Mouse (Mus musculus) thymus, postnatal 25 days (tissue): ENCODE data around the gene Gzmg.
"Not testable (repeated sequence)": the region's sequence is repeated elsewhere in the genome, so short reads cannot be mapped to it uniquely, and the experiment has no call there.

Experiments used
- DNase-seq: peaks from one replicate; pipeline ENCODE4 v3.0.0; 2022

Gzmg gene

DNA sequence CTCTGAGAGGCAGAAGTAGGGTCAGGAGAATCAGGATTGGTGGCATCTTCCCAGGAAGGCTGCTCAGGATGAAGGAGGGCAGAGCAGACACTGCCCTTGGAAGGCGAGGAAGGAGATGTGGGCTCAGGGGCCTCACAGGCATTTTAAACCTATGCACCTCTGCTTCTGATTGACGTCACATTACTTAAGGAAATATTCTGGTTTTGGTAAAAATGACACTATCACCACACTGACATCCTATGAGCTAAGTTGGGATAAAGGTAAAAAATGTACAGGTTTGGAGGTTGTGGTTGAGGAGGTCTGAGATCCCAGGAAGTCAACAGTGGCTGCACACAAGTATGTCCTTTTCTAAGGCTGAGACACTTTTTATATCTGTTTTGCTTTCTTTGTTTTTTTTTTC lies at the start of gene Gzmg:
Gzmg (minus strand) TSS at position 101 of the 400 bp plus-strand sequence.
- not testable (repeated sequence) for DNase-seq

DNA sequence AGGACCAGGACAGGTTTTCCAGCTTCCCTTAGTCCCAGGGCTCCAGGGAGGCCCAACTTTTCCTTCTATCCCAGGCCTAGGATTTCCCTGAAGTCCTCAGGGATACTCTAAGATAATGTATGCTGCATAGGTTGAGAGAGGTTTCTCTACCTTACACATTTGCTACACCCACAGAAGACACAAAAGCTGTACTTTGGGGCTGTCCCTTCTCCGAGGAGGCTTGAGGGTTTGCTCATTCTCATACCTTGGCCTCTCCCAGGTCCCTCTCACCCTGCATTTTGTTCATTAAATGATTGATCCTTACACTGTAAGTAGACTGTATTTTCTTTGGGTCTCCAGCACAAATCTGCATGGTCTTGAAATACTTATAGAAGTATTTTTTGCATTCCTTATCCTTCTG lies 46.2 kb upstream of the Gzmg start:
- no peak for DNase-seq

DNA sequence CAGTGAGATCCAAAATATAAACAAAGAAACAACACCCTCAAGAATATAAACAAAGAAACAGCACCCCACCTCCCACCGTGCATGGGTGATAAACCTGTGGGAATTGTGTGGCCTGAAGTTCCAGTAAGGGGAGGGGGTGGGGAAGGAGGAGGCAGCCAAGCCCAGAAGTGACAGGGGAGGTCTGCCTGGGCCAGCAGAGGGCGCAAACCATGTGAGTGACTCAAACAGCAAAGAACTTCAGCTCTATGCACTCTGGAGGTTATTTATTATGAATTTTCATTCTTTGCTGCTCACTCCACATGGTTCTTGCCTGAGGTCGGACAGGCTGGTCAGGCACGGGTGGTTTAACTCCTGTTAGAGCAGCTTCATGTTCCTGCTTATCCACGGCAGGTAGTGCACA lies 45.6 kb upstream of the Gzmg start:
- peak; percentile 48 for DNase-seq

DNA sequence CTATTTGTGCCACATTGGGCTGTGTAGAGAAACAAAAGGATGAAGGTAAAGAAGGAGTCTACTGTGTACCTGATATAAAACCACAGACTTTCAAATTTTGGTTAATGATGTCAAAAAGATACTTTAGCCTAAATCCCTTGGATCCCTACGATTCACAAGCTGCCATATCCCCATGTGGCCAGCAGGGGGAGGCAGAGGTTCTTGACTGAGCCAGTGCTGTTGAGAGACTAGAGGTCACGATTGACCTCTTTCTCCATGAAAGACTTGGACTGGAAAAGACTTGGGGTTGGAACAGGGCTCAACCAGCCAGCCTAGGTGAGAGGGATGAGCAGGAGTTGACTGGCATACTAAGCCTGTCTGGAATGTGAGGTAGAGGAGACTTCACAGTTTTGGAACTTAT lies 44.6 kb upstream of the Gzmg start:
- DNase-seq = peak; percentile 72

DNA sequence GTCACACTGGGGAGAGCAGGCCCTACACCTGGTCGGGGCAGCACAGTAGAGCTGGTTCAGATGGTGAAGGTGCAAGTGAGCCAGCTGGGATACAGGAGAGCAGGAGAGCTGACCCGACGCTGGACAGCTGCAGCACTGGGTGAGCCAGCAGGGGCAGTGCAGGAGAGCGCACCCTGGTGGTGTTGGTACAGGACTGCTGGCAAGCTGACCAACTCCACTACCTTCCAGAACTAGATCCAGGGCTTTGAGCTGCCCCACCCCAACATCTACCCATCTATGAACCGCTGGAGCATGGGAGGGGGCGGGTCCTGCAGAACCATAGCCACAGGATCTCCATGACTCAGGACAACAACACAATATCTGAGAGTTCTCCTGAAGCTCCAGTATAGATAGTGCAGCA lies 27.6 kb upstream of the Gzmg start:
- DNase-seq = no peak

DNA sequence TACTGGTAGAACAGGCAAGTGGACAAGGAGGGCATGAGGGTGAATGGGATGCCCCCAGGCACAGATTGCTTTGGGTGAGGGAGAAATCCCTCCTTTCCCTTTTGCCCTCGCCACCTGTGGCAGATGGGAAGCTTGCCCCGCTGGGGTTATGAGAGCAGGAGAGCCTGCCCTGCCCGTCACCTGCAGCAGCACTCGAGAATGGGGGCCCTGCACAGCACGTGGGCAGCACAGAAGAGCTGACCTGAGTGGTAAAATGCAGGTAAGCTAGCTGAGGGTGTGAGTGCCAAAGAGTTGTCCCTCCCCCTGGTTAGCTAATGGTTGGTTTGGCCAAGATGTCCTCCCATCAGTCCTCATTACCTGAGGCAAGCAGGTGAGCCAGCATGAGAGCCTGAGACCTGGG lies 27.1 kb upstream of the Gzmg start:
- no peak for DNase-seq

DNA sequence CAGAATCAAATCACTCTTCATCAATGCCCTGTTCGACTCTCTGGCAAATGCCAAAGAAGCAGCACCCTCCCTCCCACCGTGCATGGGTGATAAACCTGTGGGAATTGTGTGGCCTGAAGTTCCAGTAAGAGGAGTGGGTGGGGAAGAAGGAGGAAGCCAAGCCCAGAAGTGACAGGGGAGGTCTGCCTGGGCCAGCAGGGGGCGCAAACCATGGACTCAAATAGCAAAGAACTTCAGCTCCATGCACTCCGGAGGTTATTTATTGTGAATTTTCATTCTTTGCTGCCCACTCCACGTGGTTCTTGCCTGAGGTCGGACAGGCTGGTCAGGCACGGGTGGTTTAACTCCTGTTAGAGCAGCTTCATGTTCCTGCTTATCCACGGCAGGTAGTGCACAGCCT lies 18.3 kb upstream of the Gzmg start:
- DNase-seq = peak; percentile 44

DNA sequence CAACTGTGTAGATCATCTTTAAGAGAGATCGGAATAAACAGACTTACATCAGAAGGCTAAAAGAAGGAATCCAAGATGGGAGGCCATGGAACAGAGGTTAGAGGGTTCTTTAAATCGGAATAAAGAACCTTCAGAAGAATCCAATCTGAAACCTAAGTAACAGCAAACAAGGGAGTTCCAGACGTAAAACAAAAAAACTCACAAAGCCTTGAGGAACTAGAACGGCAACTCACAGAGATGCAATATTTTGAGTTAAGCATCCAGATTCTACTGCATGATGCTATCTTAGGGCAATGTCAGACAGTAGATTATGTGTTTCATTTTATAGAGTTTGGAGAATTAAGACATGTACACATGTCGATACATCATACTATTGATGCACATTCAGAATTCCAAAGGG lies 15.1 kb upstream of the Gzmg start, which contains the start of gene Gzmn:
Gzmn (minus strand) TSS at position 101 of the 400 bp plus-strand sequence.
- no peak for DNase-seq

DNA sequence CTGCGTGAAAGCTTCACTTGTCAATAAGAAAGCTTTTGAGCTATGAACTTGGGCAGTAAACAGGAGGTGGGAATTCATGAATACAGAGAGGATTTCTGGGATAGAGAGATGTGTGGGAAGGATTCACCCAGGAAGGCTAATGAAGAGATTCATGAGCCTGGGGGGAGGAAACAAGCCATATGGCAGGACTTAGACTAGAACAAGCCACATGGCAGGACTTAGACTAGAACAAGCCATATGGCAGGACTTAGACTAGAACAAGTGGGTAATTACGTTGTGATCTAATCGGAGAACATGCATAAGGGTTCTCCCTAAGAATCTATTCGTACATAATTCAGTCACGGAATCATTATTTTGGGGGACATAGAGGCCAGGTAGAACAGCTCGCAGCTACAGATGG lies 14.0 kb upstream of the Gzmg start:
- DNase-seq = no peak

DNA sequence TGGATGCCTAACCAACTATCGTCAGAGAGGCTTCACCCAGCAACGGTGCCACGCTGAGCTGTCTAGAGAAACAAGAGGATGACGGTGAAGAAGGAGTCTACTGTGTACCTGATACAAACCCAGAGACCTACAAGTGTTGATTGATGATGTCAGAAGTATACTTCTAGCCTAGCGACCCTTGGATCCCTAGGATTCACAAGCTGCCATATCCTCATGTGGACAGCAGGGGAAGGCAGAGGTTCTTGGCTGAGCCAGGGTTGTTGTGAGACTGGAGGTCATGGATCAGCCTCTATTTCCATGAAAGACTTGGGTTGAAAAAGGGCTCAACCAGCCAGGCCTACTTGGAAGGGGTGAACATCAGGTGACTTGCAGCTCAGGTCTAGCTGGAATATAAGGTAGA lies 13.4 kb upstream of the Gzmg start:
- no peak for DNase-seq

DNA sequence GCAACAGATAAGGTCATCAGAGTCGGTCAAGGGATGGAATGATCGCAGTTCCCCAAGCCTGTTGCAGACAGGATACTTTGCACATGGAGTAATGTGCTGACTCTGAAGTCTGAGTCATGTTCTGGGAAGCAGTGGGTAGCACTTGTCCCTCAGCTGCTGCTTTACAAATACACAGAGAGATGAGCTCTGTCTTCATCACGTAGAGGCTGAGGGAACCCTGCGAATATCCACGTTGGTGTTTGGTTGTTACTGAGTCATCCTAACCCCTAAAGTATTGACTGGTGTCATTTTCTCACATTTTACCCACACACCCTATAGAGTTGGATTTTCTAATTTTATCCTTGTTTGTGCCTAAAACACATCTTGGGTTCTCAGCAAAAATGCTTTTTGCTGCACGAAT lies 8.6 kb upstream of the Gzmg start:
- no peak for DNase-seq

DNA sequence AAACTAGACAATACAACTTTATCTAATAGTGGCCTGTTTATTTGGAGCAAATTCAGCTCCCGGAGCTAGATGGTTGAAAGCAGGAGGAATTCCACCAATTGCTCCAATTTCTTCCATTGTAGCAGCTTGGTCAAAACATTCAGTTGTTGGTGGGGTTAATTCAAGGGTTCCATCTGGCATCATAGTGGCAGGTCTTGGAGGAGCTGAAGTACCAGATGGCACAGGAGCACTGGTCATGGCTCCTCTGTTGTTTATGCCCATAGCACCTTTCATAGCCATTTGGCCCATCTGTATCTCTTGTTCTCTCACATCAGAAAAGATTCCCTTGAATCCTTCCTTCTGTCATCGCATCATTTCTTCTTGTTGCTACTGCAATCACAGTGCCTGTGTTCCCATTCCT lies 2.7 kb upstream of the Gzmg start:
- no peak for DNase-seq

DNA sequence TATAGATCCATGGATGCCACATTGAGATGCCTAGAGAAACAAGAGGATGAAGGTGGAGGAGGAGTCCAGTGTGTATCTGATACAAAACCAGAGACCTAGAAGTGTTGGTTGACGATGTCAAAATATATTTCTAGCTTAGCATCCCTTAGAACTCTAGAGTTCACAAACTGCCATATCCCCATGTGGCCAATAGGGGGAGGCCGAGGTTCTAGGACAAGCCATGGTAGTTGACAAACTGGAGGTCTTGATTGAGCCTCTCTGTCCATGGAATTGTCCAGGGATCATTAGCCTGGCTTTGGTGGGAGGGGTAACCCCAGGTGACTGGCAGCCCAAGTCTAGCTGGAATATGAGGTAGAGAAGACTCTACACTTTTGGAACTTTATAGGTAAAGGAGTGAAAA lies 4.0 kb downstream of the Gzmg start:
- peak; percentile 4 for DNase-seq

DNA sequence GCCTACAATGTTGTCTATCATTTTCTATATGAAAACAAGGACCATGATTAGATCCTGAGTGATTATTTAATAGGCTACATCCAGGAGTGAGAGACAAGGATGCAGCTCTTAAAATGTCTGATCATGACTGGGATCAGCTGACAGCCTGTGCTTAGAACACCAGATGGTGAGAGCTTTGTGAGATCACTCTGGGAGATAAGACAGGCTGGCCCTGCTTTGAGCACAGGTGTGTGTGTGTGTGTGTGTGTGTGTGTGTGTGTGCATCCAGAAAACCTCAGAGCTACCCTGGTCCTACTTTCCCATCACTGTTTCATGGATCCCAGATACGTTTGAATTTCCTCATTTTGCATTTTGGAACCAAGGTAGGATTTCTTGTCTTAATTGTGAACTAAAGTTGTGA lies 25.7 kb downstream of the Gzmg start:
- DNase-seq = not testable (repeated sequence)

DNA sequence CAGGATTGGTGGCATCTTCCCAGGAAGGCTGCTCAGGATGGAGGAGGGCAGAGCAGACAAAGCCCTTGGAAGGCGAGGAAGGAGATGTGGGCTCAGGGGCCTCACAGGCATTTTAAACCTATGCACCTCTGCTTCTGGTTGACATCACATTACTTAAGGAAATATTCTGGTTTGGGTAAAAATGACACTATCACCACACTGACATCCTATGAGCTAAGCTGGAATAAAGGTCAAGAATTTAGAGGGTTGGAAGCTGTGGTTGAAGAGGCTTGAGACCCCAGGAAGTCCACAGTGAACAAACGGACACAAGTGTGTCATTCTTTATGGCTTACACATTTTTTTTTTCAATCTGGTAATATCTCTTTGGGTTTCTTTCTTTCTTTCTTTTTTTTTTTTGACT lies 26.9 kb downstream of the Gzmg start, which contains the start of gene Gzmd:
Gzmd (minus strand) TSS at position 101 of the 400 bp plus-strand sequence.
- not testable (repeated sequence) for DNase-seq

DNA sequence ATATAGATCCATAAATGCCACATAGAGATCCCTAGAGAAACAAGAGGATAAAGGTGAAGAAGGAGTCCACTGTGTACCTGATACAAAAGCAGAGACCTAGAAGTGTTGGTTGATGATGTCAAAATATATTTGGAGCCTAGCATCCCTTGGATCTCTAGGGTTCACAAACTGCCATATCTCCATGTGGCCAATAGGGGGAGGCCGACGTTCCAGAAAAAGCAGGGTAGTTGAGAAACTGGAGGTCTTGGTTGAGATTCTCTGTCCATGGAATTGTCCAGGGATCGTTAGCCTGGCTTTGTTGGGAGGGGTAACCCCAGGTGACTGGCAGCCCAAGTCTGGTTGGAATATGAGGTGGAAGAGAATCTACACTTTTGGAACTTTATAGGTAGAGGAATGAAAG lies 31.0 kb downstream of the Gzmg start:
- DNase-seq = no peak

DNA sequence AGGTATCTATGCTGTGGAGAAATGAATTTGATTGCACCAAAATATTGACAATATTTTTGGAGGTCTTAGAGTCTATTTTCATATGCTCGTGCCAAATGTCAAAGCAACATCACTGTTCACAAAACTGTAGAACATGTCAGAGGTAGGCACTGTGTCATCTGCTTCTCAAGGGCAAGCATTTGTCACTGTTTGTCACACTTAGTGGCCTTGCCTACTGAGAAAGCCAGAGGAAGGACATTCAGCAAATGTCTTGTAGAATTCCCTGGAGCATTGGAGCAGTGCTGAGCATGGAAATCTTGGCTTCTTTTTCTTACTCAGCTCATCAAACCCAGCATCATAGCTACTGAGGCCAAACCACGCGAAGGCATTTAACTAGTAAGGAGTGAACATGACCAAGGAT lies 35.9 kb downstream of the Gzmg start:
- no peak for DNase-seq

DNA sequence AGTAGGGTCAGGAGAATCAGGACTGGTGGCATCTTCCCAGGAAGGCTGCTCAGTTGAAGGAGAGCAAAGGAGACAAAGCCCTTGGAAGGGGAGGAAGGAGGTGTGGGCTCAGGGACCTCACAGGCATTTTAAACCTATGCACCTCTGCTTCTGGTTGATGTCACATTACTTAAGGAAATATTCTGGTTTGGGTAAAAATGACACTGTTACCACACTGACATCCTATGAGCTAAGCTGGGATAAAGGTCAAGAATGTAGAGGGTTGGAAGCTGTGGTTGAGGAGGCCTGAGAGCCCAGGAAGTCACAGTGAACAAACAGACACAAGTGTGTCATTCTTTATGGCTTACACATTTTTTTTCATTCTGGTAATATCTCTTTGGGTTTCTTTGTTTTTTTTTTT lies 38.9 kb downstream of the Gzmg start, which contains the start of gene Gzme:
Gzme (minus strand) TSS at position 101 of the 400 bp plus-strand sequence.
- DNase-seq = no peak

DNA sequence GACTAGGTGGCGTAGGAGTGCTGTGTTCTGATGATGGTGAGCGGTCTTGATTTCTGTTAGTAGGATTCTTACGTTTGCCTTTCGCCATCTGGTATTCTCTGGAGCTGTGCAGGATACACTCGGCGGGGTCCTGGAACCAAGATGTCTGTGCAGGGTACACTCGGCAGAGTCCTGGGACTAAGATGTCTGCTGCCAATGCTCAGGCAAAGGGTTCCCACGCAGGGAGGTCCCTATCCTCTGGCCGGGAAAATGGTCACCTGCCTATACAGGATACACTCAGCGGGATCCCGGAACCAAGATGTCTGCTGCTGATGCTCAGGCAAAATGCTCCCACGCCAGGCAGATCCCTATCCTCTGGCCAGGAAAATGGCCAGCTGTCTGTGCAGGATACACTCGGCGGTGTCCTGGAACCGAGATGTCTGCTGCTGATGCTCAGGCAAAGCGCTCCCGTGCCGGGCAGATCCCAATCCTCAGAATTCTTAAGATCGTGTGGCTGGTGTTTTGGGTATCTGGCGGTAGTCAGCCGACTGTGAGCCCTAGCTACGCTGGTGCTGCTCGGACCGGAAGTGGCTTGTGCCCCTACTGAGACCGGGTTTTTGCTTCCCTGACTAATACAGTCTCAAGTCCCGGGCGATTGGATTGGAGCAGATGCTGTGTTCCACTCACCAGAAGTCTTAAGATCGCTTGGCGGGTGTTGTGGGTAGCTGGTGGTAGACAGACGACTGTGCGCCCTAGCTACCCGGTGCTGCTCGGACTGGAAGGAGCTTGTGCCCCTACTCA lies 43.7 kb downstream of the Gzmg start:
- not testable (repeated sequence) for DNase-seq
